In the genomic region with DNA sequence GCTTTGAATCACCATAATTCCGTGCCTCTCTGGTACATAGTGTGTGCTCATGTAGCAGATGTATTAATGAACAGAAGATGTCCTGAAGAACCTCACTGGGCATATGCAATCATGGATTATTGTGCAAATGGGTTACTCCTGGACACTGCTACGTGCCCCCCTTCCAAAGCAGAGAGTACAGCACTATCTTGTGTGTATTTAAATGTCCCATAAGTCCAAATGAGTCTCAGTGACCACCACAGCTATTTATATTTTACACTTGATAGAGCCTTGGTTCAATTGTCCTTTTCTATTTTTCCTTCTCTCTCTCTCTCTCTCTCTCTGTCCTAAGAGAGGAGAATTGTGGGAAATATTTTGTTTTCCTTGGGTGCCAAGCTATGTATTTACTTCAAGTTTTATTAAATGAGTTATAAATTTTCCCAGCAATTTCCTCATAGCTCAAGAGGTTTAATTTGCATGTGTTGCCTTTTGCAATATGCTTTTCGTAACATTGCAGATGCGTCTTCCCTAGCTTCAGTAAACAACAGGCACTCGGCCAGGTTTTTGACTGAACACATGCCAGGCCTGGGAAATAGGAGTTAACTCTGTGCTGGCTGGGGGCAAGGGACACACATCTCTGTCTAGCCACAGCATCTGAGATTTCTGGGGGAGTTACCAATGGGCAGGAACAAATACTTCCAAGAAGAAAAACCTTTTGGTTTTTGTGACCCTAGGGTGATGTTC, we compare ENCODE assay signal across 11 mouse cellular contexts.
DNase-seq lines count a peak whose midpoint lies in the region; ATAC-seq and TF ChIP-seq lines count a peak whose summit lies in the region.
"Had no signal": no experiment of that assay in that cellular context is flagged by ENCODE, and none has a peak within 500 bp of the region (broad histone marks: within the 10 kb centered on the region; RNA-seq: fewer than 3 reads in every experiment).

No protein-coding gene starts in this region.

- H3K9me3 ChIP-seq in forebrain, embryonic 15.5 days, result no peaks in the 10 kb centered on the region
- no peaks in the 10 kb centered on the region for H3K9me3 ChIP-seq in forebrain, embryonic 11.5 days (ENCODE audit: control insufficient read depth, low read length)
- no peaks in the 10 kb centered on the region for H3K9me3 ChIP-seq in liver, embryonic 11.5 days (ENCODE audit: control insufficient read depth, low read length)
- H3K9me3 ChIP-seq in stomach, postnatal 0 days (ENCODE audit: control insufficient read depth, low read length), result no peaks in the 10 kb centered on the region
- H3K9me3 ChIP-seq: embryonic facial prominence, embryonic 13.5 days; limb, embryonic 10.5 days had no signal

- no peak overlapping the region for H3K9ac ChIP-seq in forebrain, embryonic 15.5 days (replicated peaks)
- H3K9ac ChIP-seq in forebrain, embryonic 11.5 days (ENCODE audit: low read length), result no peak overlapping the region
- H3K9ac ChIP-seq in liver, adult 2 months (ENCODE audit: low read depth, low read length), result no peak overlapping the region
- H3K9ac ChIP-seq in liver, embryonic 11.5 days (ENCODE audit: low read depth, low read length), result no peak overlapping the region
- H3K9ac ChIP-seq in stomach, postnatal 0 days (ENCODE audit: low read length), result no peak overlapping the region
- H3K9ac ChIP-seq: embryonic facial prominence, embryonic 13.5 days; midbrain, embryonic 13.5 days had no signal

- peaks cover 8% of the 10 kb centered on the region; the same call in 1 of the 2 replicates for H3K4me1 ChIP-seq in forebrain, embryonic 15.5 days
- no peaks in the 10 kb centered on the region for H3K4me1 ChIP-seq in forebrain, embryonic 11.5 days (replicated peaks; ENCODE audit: control insufficient read depth, insufficient read depth, low read length)
- no peaks in the 10 kb centered on the region for H3K4me1 ChIP-seq in liver, adult 2 months (ENCODE audit: control insufficient read depth, insufficient read depth, low read length)
- no peaks in the 10 kb centered on the region for H3K4me1 ChIP-seq in liver, embryonic 11.5 days (replicated peaks; ENCODE audit: control insufficient read depth, insufficient read depth, low read length)
- no peaks in the 10 kb centered on the region for H3K4me1 ChIP-seq in stomach, postnatal 0 days (replicated peaks; ENCODE audit: control insufficient read depth, insufficient read depth)
- H3K4me1 ChIP-seq: embryonic facial prominence, embryonic 13.5 days; midbrain, embryonic 13.5 days had no signal

- no peaks in the 10 kb centered on the region for H3K36me3 ChIP-seq in forebrain, embryonic 15.5 days
- no peaks in the 10 kb centered on the region for H3K36me3 ChIP-seq in forebrain, embryonic 11.5 days (ENCODE audit: control insufficient read depth, insufficient read depth, low read length)
- H3K36me3 ChIP-seq in liver, adult 2 months (ENCODE audit: control insufficient read depth, insufficient read depth, low read length), result no peaks in the 10 kb centered on the region
- no peaks in the 10 kb centered on the region for H3K36me3 ChIP-seq in liver, embryonic 11.5 days (ENCODE audit: control insufficient read depth, insufficient read depth, low read length)
- no peaks in the 10 kb centered on the region for H3K36me3 ChIP-seq in stomach, postnatal 0 days (ENCODE audit: control insufficient read depth, insufficient read depth, low read length)
- H3K36me3 ChIP-seq: embryonic facial prominence, embryonic 13.5 days; limb, embryonic 10.5 days; midbrain, embryonic 13.5 days had no signal

- peaks cover 18% of the 10 kb centered on the region; the same call in 1 of the 2 replicates for H3K27me3 ChIP-seq in forebrain, embryonic 15.5 days
- H3K27me3 ChIP-seq in forebrain, embryonic 11.5 days (ENCODE audit: control insufficient read depth, insufficient read depth, low read length), result no peaks in the 10 kb centered on the region
- no peaks in the 10 kb centered on the region for H3K27me3 ChIP-seq in liver, adult 2 months (ENCODE audit: control insufficient read depth, insufficient read depth, low read length)
- no peaks in the 10 kb centered on the region for H3K27me3 ChIP-seq in liver, embryonic 11.5 days (replicated peaks; ENCODE audit: control insufficient read depth, insufficient read depth, low read length)
- no peaks in the 10 kb centered on the region for H3K27me3 ChIP-seq in stomach, postnatal 0 days (ENCODE audit: control insufficient read depth, insufficient read depth, low read length)
- H3K27me3 ChIP-seq: embryonic facial prominence, embryonic 13.5 days; midbrain, embryonic 13.5 days had no signal

- WGBS in forebrain, embryonic 15.5 days, result 41% methylated on average over 5 of the region's 5 CpGs
- 85% methylated on average over 5 of the region's 5 CpGs for WGBS in forebrain, embryonic 11.5 days
- 38% methylated on average over 5 of the region's 5 CpGs for WGBS in liver, adult 2 months
- WGBS in liver, embryonic 11.5 days, result 73% methylated on average over 5 of the region's 5 CpGs
- WGBS in stomach, postnatal 0 days, result 55% methylated on average over 5 of the region's 5 CpGs

- ATAC-seq in forebrain, embryonic 15.5 days (replicated peaks), result peak; percentile 69
- no peak for ATAC-seq in forebrain, embryonic 11.5 days (replicated peaks; ENCODE audit: low FRiP score)
- no peak for ATAC-seq in liver, embryonic 11.5 days (replicated peaks; ENCODE audit: low FRiP score)
- ATAC-seq in stomach, postnatal 0 days (ENCODE audit: low FRiP score, low TSS enrichment), result no peak
- ATAC-seq: midbrain, embryonic 13.5 days had no signal

- no peak for TF ChIP-seq POLR2A in liver, adult 2 months (IDR thresholded peaks at IDR 0.05; ENCODE audit: extremely low read depth, insufficient read depth, low read length)

- H3K4me2 ChIP-seq in forebrain, embryonic 15.5 days (replicated peaks), result no peak overlapping the region
- H3K4me2 ChIP-seq in forebrain, embryonic 11.5 days (ENCODE audit: low read depth, low read length, severe bottlenecking), result no peak overlapping the region
- no peak overlapping the region for H3K4me2 ChIP-seq in liver, embryonic 11.5 days
- H3K4me2 ChIP-seq in stomach, postnatal 0 days (replicated peaks; ENCODE audit: low read depth), result no peak overlapping the region
- H3K4me2 ChIP-seq: embryonic facial prominence, embryonic 13.5 days; midbrain, embryonic 13.5 days had no signal

- DNase-seq in forebrain, embryonic 11.5 days (ENCODE audit: low spot score), result no peak
- DNase-seq in liver, adult 2 months (ENCODE audit: extremely low read depth, low read depth, low spot score), result peak; percentile 67
- DNase-seq in liver, embryonic 11.5 days (ENCODE audit: low spot score), result no peak
- DNase-seq in adrenal gland, postnatal 25 days, result peak; percentile 30
- DNase-seq in layer of hippocampus, postnatal 36 days, result peak; percentile 7 to 8
- DNase-seq in thymus, postnatal 36 days, result no peak
- no peak for DNase-seq in stomach, postnatal 0 days (ENCODE audit: low spot score)

- H3K4me3 ChIP-seq in forebrain, embryonic 15.5 days, result no peak overlapping the region
- H3K4me3 ChIP-seq in forebrain, embryonic 11.5 days (ENCODE audit: low read depth, low read length), result no peak overlapping the region
- H3K4me3 ChIP-seq in liver, adult 2 months (ENCODE audit: insufficient read depth, low read depth, low read length), result no peak overlapping the region
- no peak overlapping the region for H3K4me3 ChIP-seq in liver, embryonic 11.5 days (ENCODE audit: low read depth, low read length)
- H3K4me3 ChIP-seq in stomach, postnatal 0 days (ENCODE audit: low read depth, low read length), result no peak overlapping the region
- H3K4me3 ChIP-seq: embryonic facial prominence, embryonic 13.5 days; limb, embryonic 10.5 days; midbrain, embryonic 13.5 days had no signal

- H3K27ac ChIP-seq in forebrain, embryonic 15.5 days (replicated peaks), result no peak overlapping the region
- H3K27ac ChIP-seq in forebrain, embryonic 11.5 days (ENCODE audit: low read depth, low read length), result no peak overlapping the region
- no peak overlapping the region for H3K27ac ChIP-seq in liver, adult 2 months (replicated peaks; ENCODE audit: insufficient read depth, low read depth, low read length)
- H3K27ac ChIP-seq in liver, embryonic 11.5 days (ENCODE audit: low read depth, low read length), result no peak overlapping the region
- no peak overlapping the region for H3K27ac ChIP-seq in stomach, postnatal 0 days (replicated peaks)
- H3K27ac ChIP-seq: embryonic facial prominence, embryonic 13.5 days; limb, embryonic 10.5 days; midbrain, embryonic 13.5 days had no signal

- H3K79me2 ChIP-seq in liver, adult 2 months (ENCODE audit: control insufficient read depth, insufficient read depth, low read length), result no peaks in the 10 kb centered on the region

- no peak for TF ChIP-seq EP300 in stomach, postnatal 0 days (optimal IDR thresholded peaks at IDR 0.05)

- TF ChIP-seq CTCF in liver, adult 2 months (IDR thresholded peaks at IDR 0.05; ENCODE audit: low read depth, low read length), result no peak
- TF ChIP-seq CTCF in stomach, postnatal 0 days (IDR thresholded peaks at IDR 0.05; ENCODE audit: low read depth), result no peak

Comparison
In these comparisons a context has a peak if more than half of its experiments do, and no peak if none do; other contexts are left out.
1. DNase-seq: peak in liver, adult 2 months (single experiment), adrenal gland, postnatal 25 days (single experiment) and layer of hippocampus, postnatal 36 days (2 of 2); none in forebrain, embryonic 11.5 days (single experiment), liver, embryonic 11.5 days (single experiment), thymus, postnatal 36 days (0 of 2) and stomach, postnatal 0 days (single experiment).